Mouse (Mus musculus) heart, embryonic 16.5 days (tissue): ENCODE results near the gene Mid1. TPM values are rescaled to one million over a fixed set of nuclear protein-coding genes. Genes with fewer than 3 reads are reported as not detected.
"Not testable (repeated sequence)": the region's sequence is repeated elsewhere in the genome, so short reads cannot be mapped to it uniquely, and the experiment has no call there.

Experiments used
- ATAC-seq: fragments of 200-750 bp; cut with Nextera tagmentation; replicated peaks from 2 replicates; pipeline ENCODE4 v1.8.0; 2017; ENCODE audit warnings: moderate number of reproducible peaks; ENCODE audit not compliant: insufficient read depth, low FRiP score; ENCODE audit errors: extremely low read depth
- H3K27ac ChIP-seq: fragments of 300-500 bp; sonication (generic); 2 replicates; pipeline ENCODE4 v1.5.1; 2014; ENCODE audit warnings: mild to moderate bottlenecking, low read length, control low read depth, moderate library complexity
- H3K27me3 ChIP-seq: fragments of 300-500 bp; sonication (generic); 2 replicates; pipeline ENCODE4 v1.6.1; 2014; ENCODE audit warnings: low read length, mixed read lengths; ENCODE audit not compliant: control insufficient read depth, insufficient read depth
- H3K36me3 ChIP-seq: fragments of 300-500 bp; sonication (generic); 2 replicates; pipeline ENCODE4 v1.6.1; 2014; ENCODE audit not compliant: control insufficient read depth, insufficient read depth
- H3K4me1 ChIP-seq: fragments of 300-500 bp; sonication (generic); 2 replicates; pipeline ENCODE4 v1.6.1; 2014; ENCODE audit warnings: low read length, mixed read lengths; ENCODE audit not compliant: control insufficient read depth, insufficient read depth
- H3K4me2 ChIP-seq: fragments of 300-500 bp; sonication (generic); 2 replicates; pipeline ENCODE4 v1.6.1; 2014; ENCODE audit warnings: low read depth, mild to moderate bottlenecking, control low read depth, low read length
- H3K4me3 ChIP-seq: fragments of 300-500 bp; sonication (generic); 2 replicates; pipeline ENCODE4 v1.5.1; 2014; ENCODE audit warnings: mild to moderate bottlenecking, control low read depth, low read length
- H3K9ac ChIP-seq: fragments of 300-500 bp; sonication (generic); 2 replicates; pipeline ENCODE4 v1.6.1; 2014; ENCODE audit warnings: low read length, control low read depth
- H3K9me3 ChIP-seq: fragments of 300-500 bp; sonication (generic); replicated peaks from 2 replicates; pipeline ENCODE4 v1.6.1; 2016; ENCODE audit warnings: low read length; ENCODE audit not compliant: control insufficient read depth
- WGBS: fragments of 180-500 bp; shearing (Covaris S2); extraction: QIAGEN DNeasy Blood & Tissue Kit; methylation state at CpG from one replicate; pipeline ENCODE4 v1.1.7; 2014; 5-methylcytosine and 5-hydroxymethylcytosine counted together
- polyA plus RNA-seq: library from polyadenylated mRNA; unstranded; fragments of >200 nt; fragmentation: Nextera tagmentation; extraction: Ambion mirVana; gene quantifications from 2 replicates; pipeline ENCODE4 v1.2.1, GENCODE M21; 2015

Mid1 gene
- polyA plus RNA-seq, 1 experiment from 2014 or later = 6.2 TPM

GRCm38 (mm10) chrX:169989219-169989595 lies 304.2 kb downstream of the Mid1 start:
- WGBS = 86% methylated on average over 8 of the region's 8 CpGs
- 0 out of 2 replicates have a peak, but pooled peaks have one; percentile 10 for ATAC-seq
- H3K4me3 ChIP-seq, H3K4me2 ChIP-seq, H3K9ac ChIP-seq, H3K27ac ChIP-seq, H3K27me3 ChIP-seq, H3K4me1 ChIP-seq: not testable (repeated sequence)
- H3K9me3 ChIP-seq = peaks cover 55% of the 10 kb centered on the region
- H3K36me3 ChIP-seq = peaks cover 45% of the 10 kb centered on the region

DNA sequence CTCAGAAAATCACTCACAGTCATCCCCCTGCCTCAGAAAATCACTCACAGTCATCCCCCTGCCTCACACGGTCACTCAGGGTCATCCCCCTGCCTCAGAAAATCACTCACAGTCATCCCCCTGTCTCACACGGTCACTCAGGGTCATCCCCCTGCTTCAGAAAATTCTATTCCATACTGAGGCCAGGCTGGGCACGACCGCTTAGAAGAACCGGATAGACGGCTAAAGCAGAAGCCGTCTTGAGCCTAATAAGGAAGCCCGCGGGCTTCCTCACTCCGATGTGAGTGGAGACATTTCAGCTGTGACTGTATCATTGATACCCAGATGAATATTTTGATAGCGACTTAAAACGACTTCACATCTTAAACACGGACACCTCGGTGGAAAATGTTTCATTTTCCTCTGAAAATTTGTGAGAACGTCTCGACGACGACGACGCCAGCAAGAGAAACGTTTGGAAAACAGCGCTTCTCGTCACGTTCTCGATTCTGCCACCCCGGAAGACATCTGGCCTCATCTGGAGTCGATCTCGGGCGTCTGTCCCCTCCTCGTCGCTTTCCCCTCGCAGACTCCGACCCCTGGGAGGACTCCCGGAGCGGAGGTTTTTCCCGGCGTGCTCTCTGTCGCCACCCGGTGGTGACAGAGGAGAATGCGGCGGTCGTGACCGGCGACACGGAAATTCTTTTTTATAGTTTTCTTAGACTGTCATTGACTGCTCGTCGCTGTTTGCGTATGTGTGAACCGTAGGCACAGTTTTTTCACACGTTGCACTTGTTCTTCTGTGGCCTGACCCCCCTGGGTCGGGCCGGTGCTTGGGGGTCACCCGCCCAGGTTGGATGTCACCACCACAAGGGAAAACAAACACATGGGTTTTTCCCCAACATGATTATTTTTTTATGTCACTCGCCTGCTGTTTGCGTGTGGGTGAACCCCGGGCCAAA lies 305.0 kb downstream of the Mid1 start:
- WGBS = 74% methylated on average over 56 of the region's 56 CpGs
- not testable (repeated sequence) for H3K4me3 ChIP-seq, H3K4me2 ChIP-seq, H3K27ac ChIP-seq, H3K27me3 ChIP-seq, H3K4me1 ChIP-seq, ATAC-seq, H3K9ac ChIP-seq
- Histone ChIP-seq H3K36me3 (peaks cover 38% of the 10 kb centered on the region), H3K9me3 (peaks cover 53% of the 10 kb centered on the region)

DNA sequence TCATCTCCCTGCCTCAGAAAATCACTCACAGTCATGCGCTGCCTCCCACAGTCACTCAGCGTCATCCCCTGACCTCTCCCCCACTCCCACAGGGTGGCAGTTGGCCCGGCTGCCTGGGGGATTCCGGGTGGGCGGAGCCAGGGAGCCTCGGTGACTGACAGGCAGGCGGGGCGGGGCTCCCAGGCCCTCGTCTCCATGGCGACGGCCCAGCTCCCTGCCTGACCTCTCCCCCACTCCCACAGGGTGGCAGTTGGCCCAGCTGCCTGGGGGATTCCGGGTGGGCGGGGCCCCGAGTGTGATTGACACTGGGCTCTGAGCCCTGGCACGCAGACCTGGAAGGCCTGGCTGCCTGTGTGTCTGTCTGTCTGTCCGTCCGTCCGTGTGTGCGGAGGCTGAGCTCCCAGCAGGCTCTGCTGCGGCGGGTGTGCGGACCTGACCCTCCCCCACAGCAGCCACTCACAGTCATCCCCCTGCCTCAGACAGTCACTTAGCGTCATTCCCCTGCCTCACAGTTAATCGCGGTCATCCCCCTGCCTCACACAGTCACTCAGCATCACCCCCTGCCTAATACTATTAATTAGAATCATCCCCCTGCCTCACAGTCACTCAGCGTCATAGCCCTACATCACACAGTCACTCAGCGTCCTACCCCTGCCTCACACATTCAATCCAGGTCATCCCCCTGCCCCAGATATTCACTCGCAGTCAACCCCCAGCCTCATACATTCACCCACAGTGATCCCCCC lies 306.3 kb downstream of the Mid1 start:
- WGBS = 11% methylated on average over 13 of the region's 28 CpGs
- not testable (repeated sequence) for H3K27ac ChIP-seq, H3K4me2 ChIP-seq, H3K9ac ChIP-seq, H3K4me1 ChIP-seq, H3K4me3 ChIP-seq, H3K27me3 ChIP-seq
- H3K9me3 ChIP-seq = peaks cover 49% of the 10 kb centered on the region
- 0 out of 2 replicates have a peak, but pooled peaks have one; percentile 29 for ATAC-seq
- peaks cover 29% of the 10 kb centered on the region for H3K36me3 ChIP-seq

DNA sequence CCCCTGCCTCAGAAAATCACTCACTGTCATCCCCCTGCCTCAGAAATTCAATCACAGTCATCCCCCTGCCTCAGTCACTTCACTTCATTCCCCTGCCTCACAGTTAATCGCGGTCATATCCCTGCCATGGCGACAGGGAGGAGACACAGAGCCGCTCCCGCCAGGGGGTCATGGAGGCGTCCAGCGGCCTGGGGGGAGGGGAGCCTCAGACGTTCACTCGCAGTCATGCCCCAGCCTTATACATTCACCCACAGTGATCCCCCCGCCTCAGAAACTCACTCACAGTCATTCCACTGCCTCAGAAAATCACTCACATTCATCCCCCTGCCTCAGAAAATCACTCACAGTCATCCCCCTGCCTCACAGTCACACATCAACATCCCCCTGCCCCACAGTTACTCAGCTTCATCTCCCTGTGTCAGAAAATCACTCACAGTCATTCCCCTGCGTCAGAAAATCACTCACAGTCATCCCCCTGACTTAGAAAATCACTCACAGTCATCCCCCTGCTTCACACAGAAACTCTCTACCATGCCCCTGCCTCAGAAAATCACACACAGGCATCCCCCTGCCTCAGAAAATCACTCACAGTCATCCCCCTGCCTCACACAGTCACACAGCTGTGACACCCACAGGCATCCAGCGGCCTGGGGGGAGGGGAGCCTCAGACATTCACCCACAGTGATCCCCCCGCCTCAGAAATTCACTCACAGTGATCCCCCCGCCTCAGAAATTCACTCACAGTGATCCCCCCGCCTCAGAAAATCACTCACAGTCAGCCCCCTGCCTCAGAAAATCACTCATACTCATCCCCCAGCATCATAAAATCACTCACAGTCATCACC lies 307.3 kb downstream of the Mid1 start:
- not testable (repeated sequence) for H3K9ac ChIP-seq
- WGBS = 18% methylated on average over 9 of the region's 15 CpGs

GRCm38 (mm10) chrX:169992951-169993547 lies 308.1 kb downstream of the Mid1 start:
- Histone ChIP-seq H3K36me3 (peaks cover 19% of the 10 kb centered on the region), H3K9me3 (peaks cover 40% of the 10 kb centered on the region)
- WGBS = 47% methylated on average over 3 of the region's 8 CpGs
- not testable (repeated sequence) for H3K4me3 ChIP-seq, H3K9ac ChIP-seq, ATAC-seq, H3K27ac ChIP-seq, H3K4me2 ChIP-seq, H3K27me3 ChIP-seq, H3K4me1 ChIP-seq

More for the DNA sequence above, 307.3 kb downstream of the Mid1 start:
- Histone ChIP-seq H3K9me3 (peaks cover 44% of the 10 kb centered on the region), H3K36me3 (peaks cover 24% of the 10 kb centered on the region)
- H3K27me3 ChIP-seq, H3K4me3 ChIP-seq, H3K4me2 ChIP-seq, H3K27ac ChIP-seq, ATAC-seq, H3K4me1 ChIP-seq: not testable (repeated sequence)

DNA sequence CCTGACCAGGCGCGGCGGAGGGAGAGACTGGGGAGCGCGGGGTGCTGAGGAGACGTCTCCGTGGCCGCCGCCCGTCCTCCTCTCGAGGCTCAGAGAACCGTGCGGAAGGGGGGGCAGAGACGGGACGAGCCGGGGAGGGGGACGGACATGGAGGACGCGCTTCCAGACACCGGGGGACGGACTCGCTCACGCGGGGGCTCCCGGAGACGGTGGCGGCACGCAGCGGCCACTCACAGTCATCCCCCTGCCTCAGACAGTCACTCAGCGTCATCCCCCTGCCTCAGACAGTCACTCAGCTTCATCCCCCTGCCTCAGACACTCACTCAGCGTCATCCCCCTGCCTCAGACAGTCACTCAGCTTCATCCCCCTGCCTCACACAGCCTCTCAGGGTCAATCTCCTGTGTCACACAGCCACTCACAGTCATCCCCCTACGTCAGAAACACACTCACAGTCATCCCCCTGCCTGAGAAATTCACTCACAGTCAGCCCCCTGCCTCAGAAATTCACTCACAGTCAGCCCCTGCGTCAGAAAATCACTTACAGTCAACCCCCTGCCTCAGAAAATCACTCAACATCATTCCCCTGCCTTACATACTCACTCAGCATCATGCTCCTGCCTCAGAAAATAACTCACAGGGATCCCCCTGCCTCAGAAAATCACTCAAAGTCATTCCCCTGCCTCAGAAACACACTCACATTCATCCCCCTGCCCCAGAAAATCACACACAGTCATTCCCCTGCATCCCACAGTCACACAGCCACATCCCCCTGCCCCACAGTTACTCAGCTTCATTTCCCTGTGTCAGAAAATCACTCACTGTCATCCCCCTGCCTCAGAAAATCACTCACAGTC lies 309.2 kb downstream of the Mid1 start:
- no CpG with 5 or more reads among the region's 33 CpGs for WGBS
- H3K4me2 ChIP-seq, H3K9ac ChIP-seq, H3K4me1 ChIP-seq, ATAC-seq, H3K4me3 ChIP-seq, H3K27me3 ChIP-seq, H3K27ac ChIP-seq, H3K36me3 ChIP-seq: not testable (repeated sequence)
- H3K9me3 ChIP-seq = peaks cover 33% of the 10 kb centered on the region

DNA sequence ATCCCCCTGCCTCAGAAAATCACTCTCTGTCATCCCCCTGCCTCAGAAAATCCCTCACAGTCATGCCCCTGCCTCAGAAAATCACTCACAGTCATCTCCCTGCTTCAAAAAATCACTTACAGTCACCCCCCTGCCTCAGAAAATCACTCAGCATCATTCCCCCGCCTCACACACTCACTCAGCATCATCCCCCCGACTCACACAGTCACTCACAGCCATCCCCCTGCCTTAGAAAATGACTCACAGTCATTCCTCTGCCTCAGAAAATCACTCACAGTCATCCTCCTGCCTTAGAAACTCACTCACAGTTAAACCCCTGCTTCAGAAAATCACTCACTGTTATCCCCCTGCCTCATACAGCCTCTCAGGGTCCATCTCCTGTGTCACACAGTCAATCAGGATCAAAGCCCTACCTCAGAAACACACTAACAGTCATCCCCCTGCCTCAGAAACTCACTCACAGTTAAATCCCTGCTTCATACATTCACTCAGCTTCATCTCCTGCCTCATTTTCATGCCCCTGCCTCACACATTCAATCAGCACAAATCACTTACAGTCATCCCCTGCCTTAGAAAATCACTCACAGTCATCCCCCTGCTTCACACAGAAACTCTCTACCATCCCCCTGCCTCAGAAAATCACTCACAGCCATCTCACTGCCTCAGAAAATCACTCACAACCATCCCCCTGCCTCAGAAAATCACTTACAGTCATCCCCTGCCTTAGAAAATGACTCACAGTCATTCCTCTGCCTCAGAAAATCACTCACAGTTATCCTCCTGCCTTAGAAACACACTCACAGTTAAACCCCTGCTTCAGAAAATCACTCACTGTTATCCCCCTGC lies 310.1 kb downstream of the Mid1 start:
- 28% methylated on average over 2 of the region's 2 CpGs for WGBS
- not testable (repeated sequence) for H3K9ac ChIP-seq, H3K4me2 ChIP-seq, H3K27me3 ChIP-seq, H3K27ac ChIP-seq, H3K4me1 ChIP-seq, ATAC-seq, H3K4me3 ChIP-seq, H3K36me3 ChIP-seq
- peaks cover 31% of the 10 kb centered on the region for H3K9me3 ChIP-seq
